Mouse (Mus musculus) ZHBTc4 (cell line): ENCODE data around the gene Ltbp3.
A peak's percentile ranks its signal among the peaks of the same experiment; 100 is the strongest.

ENCODE experiments used
- DNase-seq: peaks from one replicate; pipeline ENCODE4 v3.0.0-alpha.2; 2011; ENCODE audit warnings: low read depth, low spot score

The Ltbp3 gene

GRCm38 (mm10) chr19:5740320-5741317 lies at the start of gene Ltbp3:
TSS of gene Ltbp3 (plus strand) at chr19:5740904.
- DNase-seq = no peak

DNA sequence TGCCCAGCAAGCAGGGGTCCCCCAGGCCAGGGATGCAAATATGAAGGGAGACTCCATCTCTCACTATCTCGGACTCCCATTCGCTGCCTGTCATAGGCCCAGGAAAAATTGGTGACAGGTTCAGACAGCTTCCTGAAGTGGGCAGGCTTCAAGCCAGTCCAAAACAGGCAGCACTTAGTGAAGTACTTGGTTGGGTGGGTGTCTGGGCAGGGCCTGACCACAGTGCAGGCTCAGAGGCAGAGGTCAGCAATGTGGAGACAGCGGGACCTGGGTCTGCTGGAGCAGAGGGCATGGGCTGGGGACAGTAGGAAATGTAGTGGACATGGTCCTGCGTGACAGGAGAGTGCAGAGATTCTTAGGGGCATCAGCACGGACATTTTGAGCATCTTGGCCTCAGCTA lies 49.1 kb upstream of the Ltbp3 start:
- no peak for DNase-seq

DNA sequence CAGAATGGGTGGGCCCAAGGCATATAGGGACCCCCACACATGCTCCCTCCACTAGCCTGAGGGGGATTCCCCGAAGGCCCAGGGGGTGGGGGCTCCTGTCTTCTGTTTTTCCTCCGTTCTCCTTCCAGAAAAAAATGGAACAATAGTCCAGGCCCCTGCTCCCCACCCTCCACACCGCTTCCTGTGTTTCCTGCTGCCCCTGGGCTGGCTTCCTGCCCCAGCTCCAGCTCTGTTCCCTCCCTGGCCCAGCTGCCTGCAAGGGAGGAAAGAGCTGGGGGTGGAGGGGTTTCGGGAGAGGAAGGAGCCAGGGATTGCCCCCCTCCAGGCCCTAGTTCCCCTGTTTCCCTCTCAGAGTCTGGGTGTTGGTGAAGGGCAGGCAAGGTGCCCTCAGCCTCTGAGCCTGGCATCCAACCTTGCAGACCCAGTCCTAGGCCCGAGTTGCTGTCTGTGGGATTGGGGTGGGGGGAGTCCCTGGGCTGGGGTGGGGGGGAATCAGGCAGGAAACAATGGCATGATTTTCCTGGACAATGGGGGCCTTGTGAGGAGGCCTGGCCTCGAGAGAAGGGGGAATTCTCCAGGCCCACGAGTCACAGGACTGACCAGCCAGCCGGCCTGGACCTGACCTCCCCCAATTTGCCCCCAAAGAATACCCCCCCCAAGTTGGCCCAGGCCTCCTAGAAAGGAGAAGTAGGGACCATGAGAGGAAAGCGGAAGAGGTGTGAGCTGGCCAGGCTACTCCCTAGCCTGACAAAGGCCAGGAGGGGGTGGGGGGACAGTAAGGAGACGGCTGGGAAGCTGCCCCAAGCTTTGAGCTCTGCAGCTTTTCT lies 48.4 kb upstream of the Ltbp3 start:
- no peak for DNase-seq

DNA sequence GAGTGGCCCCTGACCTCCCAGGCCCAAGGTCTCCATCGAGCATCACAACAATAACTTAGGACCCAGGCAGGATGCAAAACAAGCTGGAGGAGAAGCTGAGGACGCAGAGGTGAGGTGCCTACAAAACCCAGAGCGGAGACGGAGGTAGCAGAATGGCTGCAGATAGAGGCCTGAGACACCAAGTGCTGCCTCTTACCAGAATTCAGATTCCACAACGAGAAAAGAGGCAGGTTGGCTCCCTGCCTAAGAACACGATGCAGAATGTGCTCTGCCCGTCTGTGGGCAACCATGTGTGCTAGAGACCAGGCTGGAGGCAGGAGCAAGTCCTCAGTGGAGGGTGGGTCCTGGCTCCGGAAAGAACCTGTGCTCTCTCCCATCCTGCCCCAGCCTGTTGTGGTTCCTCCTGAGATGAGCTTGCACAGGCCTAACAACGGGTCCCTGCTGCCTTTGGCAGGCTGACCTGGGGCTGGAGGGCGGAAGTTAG lies 47.7 kb upstream of the Ltbp3 start:
- DNase-seq = no peak

DNA sequence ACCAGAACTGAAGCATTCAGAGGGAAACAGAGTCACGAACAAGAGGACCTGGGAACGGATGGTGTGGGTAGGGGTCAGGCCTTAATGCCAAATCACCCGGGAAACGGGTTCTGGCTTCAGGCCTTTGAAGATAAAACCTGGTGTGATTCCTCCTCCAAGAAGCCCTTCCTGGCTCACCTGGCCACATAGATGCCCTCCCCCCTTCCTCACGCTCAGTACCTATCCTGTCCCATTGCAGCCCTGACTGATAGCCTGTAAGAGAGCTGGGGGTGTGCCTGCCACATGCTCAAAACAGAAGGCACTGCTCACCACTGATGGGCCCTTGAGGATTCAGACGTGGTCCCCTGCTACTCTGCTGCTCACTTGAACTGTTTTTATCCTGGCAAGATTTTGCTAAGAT lies 46.9 kb upstream of the Ltbp3 start:
- no peak for DNase-seq

GRCm38 (mm10) chr19:5695849-5696462 lies 44.7 kb upstream of the Ltbp3 start:
- peak; percentile 93 for DNase-seq

GRCm38 (mm10) chr19:5704163-5704800 lies 36.4 kb upstream of the Ltbp3 start, which contains the start of gene Kcnk7:
TSS of gene Kcnk7 (plus strand) at chr19:5704367.
- DNase-seq = no peak

DNA sequence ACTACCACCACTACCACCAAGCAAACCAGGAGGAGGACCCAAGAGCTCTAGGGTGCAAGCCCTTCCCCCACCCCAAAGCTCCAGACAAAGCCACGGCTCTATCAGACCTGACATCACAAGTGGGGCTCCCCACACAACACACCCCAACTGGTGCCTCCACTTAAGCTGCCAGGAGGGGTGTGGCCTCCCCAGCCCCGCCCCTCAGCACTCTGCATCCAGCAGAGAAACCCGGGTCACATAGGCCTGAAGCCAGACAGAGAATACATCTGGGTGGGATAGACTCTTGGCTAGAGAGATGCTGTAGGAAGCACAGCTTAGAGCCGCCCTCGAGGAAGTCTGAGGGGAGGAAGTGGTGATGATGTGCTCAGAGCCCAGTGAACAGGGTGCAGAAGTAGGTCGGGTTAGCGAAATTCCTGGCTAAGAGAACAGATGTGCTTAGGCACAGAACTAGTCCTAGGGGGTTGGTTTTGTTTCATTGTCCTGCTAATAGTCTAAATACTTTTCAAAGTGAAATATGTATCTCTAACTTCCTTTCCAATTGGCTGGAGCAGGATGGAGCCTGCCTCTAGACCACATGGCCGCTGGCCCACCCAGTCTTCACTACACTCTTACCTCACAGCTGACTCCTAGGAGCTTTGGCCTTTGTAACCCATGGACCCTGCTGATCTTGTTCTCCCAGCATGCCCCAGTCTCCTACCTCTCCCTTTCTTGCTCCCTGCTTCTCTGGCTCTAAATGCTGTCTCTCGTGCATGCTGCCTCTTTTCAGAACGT lies 35.7 kb upstream of the Ltbp3 start:
- DNase-seq = peak; percentile 49

DNA sequence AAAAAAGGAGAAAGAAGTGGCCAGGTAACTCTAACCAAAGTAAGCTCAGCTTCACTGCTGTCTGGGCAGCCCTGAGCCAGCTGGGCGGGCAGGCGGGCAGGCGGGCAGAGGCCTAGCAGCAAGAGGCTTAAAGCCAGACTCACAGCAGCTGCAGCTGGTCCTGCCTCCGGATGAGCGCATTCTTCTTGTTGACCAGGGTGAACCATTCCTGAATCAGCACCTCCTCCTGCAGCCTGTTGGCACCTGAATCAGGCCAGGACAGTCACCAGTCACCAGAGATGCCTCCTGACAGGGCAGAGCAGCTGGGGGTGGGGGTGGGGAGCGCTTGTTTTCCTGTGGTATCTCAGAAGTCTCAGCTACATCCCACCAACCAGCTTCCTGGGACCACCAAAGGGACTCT lies 30.6 kb upstream of the Ltbp3 start:
- DNase-seq = no peak

- no peak for DNase-seq
These were observed 30.1 kb upstream of the Ltbp3 start for GRCm38 (mm10) chr19:5710581-5710980.

DNA sequence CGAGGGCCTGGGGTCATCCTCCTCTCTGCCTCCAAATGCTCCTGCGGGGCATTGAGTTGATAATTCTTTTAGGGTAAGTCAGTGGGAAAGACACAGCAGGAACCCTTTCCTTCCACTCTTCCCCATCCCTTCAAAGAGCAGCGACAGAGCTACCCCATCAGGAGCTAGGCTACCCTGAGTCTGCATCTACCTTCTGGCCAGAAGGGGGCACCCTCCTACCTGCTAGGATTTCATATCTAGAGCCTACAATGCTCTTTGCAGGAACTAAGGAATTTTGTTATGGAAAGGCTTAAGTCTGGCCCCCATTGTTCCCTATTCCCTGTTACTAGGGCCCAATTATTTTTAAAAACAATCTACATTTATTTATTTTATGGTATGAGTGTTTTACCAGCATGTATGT lies 29.5 kb upstream of the Ltbp3 start:
- DNase-seq = peak; percentile 83

DNA sequence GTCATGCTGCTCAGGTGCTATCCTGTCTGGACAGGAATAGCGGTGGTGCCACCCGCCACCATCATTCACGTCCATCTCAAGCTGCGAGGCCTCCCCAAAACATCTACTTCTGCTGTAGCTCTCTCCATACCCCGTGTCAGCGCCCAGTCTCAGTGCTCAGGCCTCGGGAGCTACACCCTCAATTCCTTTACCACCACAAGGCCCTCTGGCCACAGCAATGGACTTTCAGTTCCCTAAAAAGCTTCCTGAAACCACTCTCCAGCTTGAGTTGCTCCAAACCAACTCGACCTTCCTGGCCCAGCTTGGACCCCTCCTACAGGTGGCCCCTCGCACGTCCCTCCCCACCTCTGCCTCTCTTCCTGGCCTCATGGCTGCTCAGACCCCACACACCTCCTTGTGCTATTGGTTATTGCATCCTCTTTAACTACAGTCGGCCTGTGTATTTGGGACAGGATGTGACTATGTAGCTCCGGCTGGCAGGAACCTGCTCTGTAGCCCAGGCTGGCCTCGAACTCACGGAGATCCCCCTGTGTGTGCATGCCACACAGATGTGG lies 28.7 kb upstream of the Ltbp3 start:
- no peak for DNase-seq

- DNase-seq = no peak
These were observed 27.4 kb upstream of the Ltbp3 start for GRCm38 (mm10) chr19:5713255-5713654.

- peak; percentile 86 for DNase-seq
These were observed 27.0 kb upstream of the Ltbp3 start for GRCm38 (mm10) chr19:5713730-5714129.

DNA sequence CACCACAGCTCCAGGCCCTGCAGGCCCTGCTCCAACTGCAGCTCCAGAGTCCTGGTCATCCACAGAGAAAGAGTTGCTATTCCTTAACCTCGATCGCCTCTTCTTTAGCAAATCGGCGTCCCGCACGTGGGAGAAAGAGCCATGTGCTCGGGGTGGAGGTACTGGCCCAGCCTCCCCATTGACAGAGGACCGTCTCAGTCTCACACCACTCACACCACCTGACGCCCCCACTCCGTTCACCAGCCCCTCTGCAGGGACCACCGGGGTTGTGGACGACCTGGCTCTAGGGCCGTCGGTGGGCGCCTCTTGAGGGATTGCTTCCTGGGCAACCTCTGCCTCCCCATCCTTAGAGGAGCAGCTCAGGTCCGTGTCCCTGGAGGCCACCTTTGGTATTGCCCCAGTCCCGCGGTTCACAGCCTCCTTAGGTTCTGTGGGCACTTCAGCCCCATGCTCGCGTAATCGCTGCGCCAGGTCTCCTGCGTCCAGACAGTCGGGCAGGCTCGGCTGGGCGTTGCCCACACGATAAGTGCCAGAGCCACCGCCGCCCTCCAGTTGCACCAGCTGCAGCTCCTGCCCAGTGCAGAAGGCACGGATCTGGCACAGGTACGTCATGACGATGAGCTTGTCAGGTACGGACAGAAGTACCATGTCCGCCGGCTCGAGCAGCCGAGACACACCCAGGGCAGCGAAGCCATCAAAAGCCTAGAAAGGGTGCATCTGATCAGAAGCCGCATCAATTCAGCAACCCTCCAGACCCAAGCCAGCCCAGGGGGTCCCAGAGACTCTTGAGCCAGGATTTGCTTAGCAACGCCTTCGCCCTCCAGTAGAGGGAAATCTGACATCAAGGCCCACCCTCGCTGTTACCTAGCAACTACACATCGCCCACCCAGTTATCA lies 24.7 kb upstream of the Ltbp3 start:
- DNase-seq = peak; percentile 83

DNA sequence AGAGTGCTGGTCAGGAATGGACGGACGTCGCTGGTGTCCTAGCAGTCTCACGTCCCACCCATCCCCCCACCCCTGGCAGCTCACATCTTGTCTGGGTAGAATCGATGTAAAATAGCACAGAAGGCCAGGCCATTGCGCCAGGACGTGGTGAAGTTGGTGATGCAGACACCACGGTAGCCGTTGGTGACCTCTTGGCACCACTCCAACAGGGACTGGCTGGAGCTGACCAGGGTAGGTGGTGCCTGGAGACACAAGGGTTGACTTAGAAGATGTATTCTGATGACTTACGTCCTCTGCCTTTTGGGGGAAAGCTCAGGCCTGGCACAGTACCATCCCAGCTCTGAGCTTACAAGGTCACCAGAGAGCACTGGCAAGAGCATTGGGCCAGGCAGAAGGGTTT lies 23.7 kb upstream of the Ltbp3 start:
- no peak for DNase-seq

DNA sequence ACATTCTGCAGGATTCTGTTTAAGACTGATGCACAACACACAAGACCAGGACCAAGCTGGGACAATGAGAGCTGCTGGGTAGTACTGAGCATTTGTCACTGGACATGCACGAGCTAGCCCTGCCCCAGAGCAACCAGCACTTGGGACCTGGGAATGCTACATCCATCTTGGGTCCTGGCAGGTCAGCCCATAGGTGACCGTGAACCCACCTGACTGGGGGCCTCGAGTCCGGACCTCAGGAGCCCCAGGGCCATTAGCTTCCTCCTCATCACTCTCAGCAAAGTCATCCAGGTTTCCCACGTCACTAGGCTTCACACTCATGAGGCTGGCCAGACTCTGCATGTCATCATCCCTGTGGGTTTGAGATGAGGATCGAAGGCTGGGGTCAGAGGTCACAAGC lies 19.5 kb upstream of the Ltbp3 start:
- DNase-seq = no peak

- DNase-seq = no peak
These were observed 17.8 kb upstream of the Ltbp3 start for GRCm38 (mm10) chr19:5722848-5723425.
